Mouse (Mus musculus) liver, adult 2 months (tissue): ENCODE results near the gene Shank2.

Source experiments
- CTCF ChIP-seq: fragments of 200-500 bp; IDR thresholded peaks from 2 replicates; pipeline ENCODE4 v1.5.1; 2011; ENCODE audit warnings: low read depth, low read length, control low read depth
- POLR2A ChIP-seq: fragments of 200-500 bp; IDR thresholded peaks from 2 replicates; pipeline ENCODE4 v1.6.1; 2011; ENCODE audit warnings: low read length, control low read depth; ENCODE audit not compliant: insufficient read depth; ENCODE audit errors: extremely low read depth

GRCm38 (mm10) chr7:144003471-144003870, 1.7 kb downstream of the Shank2 start:
- TF ChIP-seq POLR2A (no peak), CTCF (no peak)
